16 mouse cellular contexts compared by ENCODE assay signal in the genomic region with DNA sequence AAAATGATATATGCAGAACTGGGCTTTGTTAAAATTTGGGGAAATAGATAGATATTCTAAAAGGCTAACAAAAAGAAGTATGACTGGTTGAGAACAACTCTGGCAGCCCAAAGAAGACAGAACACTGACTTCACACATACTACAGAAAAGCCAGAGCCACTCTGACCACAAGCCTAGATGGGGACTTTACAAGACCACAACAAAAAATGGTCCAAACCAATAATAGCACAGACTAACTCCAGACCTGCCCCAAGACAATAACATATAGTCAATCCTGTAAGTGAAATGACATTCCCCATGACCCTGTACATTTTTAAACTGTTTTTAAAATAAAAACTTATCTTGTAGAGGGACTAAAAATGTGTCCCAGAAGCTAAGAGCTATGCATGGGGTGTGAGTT.
"Had no signal": no experiment of that assay in that cellular context is flagged by ENCODE, and none has a peak within 500 bp of the region (broad histone marks: within the 10 kb centered on the region; RNA-seq: fewer than 3 reads in every experiment).

No protein-coding gene starts in this region.

- H3K27ac ChIP-seq: neural tube, embryonic 13.5 days; neural tube, embryonic 15.5 days; stomach, embryonic 15.5 days; stomach, postnatal 0 days had no signal

- H3K4me1 ChIP-seq: neural tube, embryonic 13.5 days; stomach, embryonic 15.5 days had no signal

- H3K4me2 ChIP-seq: neural tube, embryonic 13.5 days; neural tube, embryonic 15.5 days; stomach, embryonic 15.5 days had no signal

- H3K4me3 ChIP-seq: neural tube, embryonic 13.5 days; neural tube, embryonic 15.5 days; stomach, embryonic 15.5 days had no signal

- H3K36me3 ChIP-seq: neural tube, embryonic 13.5 days; neural tube, embryonic 15.5 days; stomach, embryonic 15.5 days had no signal

- H3K9ac ChIP-seq: neural tube, embryonic 13.5 days; neural tube, embryonic 15.5 days; stomach, embryonic 15.5 days had no signal

- DNase-seq: retina, postnatal 1 day; right cerebral cortex, adult 18-20 months; right cerebral cortex, postnatal 14 days; right cerebral cortex, postnatal 25 days; right cerebral cortex, postnatal 4 days; spleen, adult 18-20 months; thymus, adult 18-20 months; thymus, adult 2 months; thymus, postnatal 14 days; thymus, postnatal 25 days; thymus, postnatal 36 days; thymus, postnatal 4 days had no signal

- H3K27me3 ChIP-seq: neural tube, embryonic 13.5 days; neural tube, embryonic 15.5 days; stomach, embryonic 15.5 days had no signal

- H3K9me3 ChIP-seq: neural tube, embryonic 13.5 days; neural tube, embryonic 15.5 days; stomach, embryonic 15.5 days had no signal
